Mouse (Mus musculus): ENCODE data around the gene Cfap157. TPM values are rescaled to one million over a fixed set of nuclear protein-coding genes. Genes with fewer than 3 reads are reported as not detected.

Cfap157 gene
- polyA plus RNA-seq, 1 experiment from 2014 or later, result 0.45 TPM

DNA sequence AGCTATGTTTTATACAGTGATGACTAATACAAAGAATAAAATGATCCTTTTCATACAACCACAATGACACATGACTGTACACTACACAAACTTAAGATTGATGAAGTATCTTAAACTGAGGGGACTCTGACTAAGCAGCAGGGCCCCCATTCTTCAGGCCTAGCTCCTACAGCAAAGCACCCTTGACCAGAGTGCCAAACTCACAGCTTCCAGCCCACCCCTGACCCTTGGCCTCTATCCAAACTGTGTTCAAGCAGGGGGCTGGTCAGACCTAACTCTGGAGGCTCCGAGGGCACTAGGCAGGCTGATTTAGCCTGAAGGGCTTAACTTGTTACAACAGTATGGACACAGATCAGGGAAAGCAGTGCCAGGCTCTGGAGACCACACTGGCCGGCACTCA, 4.4 kb upstream of the Cfap157 start:
- no peak overlapping the region for H3K27ac ChIP-seq
- no peaks in the 10 kb centered on the region for H3K36me3 ChIP-seq (ENCODE audit: insufficient read depth, low read length)
- H3K9me3 ChIP-seq (replicated peaks; ENCODE audit: low read length), result no peaks in the 10 kb centered on the region
- DNase-seq (ENCODE audit: low spot score), result no peak
- H3K9ac ChIP-seq (ENCODE audit: low read depth, low read length), result no peak overlapping the region
- H3K4me1 ChIP-seq (replicated peaks; ENCODE audit: insufficient read depth, low read length), result no peaks in the 10 kb centered on the region
- H3K27me3 ChIP-seq (ENCODE audit: insufficient read depth, low read length), result no peaks in the 10 kb centered on the region
- TF ChIP-seq CTCF (IDR thresholded peaks at IDR 0.05; ENCODE audit: low read depth), result no peak
- H3K4me2 ChIP-seq (ENCODE audit: low read length), result no peak overlapping the region
- no peak for ATAC-seq (replicated peaks; ENCODE audit: low FRiP score, low read depth)
- 56% methylated on average over 2 of the region's 2 CpGs for WGBS
- H3K4me3 ChIP-seq (replicated peaks; ENCODE audit: low read depth, low read length), result no peak overlapping the region

DNA sequence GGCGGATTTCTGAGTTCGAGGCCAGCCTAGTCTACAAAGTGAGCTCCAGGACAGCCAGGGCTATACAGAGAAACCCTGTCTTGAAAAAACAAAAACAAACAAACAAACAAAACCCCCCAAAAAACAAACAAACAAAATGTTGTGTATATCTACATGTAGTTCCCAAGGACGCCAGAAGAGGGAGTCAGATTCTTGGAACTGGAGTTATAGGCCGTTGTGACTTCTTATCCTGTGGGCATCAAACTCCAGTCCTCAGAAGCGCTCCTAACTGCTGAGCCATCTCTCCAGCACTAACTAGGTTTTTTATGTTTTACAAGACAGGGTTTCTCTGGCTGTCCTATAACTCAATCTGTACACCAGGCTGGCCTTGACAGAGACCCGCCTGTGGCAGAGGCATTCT, 2.9 kb upstream of the Cfap157 start:
- no peaks in the 10 kb centered on the region for H3K36me3 ChIP-seq (ENCODE audit: insufficient read depth, low read length)
- H3K9ac ChIP-seq (ENCODE audit: low read depth, low read length), result no peak overlapping the region
- H3K4me3 ChIP-seq (replicated peaks; ENCODE audit: low read depth, low read length), result no peak overlapping the region
- no peaks in the 10 kb centered on the region for H3K9me3 ChIP-seq (replicated peaks; ENCODE audit: low read length)
- H3K27me3 ChIP-seq (ENCODE audit: insufficient read depth, low read length), result no peaks in the 10 kb centered on the region
- TF ChIP-seq CTCF (IDR thresholded peaks at IDR 0.05; ENCODE audit: low read depth), result peak; percentile 70
- H3K27ac ChIP-seq, result no peak overlapping the region
- no peak overlapping the region for H3K4me2 ChIP-seq (ENCODE audit: low read length)
- 50% methylated on average over 6 of the region's 6 CpGs for WGBS
- ATAC-seq (replicated peaks; ENCODE audit: low FRiP score, low read depth) (no peak), DNase-seq (ENCODE audit: low spot score) (peak; percentile 53)
- H3K4me1 ChIP-seq (replicated peaks; ENCODE audit: insufficient read depth, low read length), result no peaks in the 10 kb centered on the region

DNA sequence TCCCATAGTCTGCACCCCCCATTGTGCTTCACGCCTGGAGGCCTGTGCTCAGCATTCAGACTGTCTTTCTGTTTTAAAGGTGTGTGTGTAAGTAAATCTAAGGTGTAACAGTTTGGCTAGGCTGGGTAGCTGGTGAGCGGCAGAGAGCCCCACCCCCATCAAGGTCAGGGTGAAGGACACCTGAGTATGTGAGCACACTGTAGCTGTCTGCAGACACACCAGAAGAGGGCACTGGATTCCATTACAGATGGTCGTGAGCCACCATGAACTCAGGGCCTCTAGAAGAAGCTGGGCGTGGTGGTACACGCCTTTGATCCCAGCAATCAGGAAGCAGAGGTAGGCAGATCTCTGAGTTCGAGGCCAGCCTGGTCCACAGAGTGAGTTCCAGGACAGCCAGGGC, 2.5 kb downstream of the Cfap157 start:
- Histone ChIP-seq H3K4me2 (ENCODE audit: low read length) (no peak overlapping the region), H3K27ac (no peak overlapping the region), H3K4me3 (replicated peaks; ENCODE audit: low read depth, low read length) (no peak overlapping the region), H3K4me1 (replicated peaks; ENCODE audit: insufficient read depth, low read length) (no peaks in the 10 kb centered on the region), H3K9ac (ENCODE audit: low read depth, low read length) (no peak overlapping the region), H3K27me3 (ENCODE audit: insufficient read depth, low read length) (no peaks in the 10 kb centered on the region), H3K9me3 (replicated peaks; ENCODE audit: low read length) (no peaks in the 10 kb centered on the region), H3K36me3 (ENCODE audit: insufficient read depth, low read length) (no peaks in the 10 kb centered on the region)
- ATAC-seq (replicated peaks; ENCODE audit: low FRiP score, low read depth) (no peak), DNase-seq (ENCODE audit: low spot score) (no peak)
- no peak for TF ChIP-seq CTCF (IDR thresholded peaks at IDR 0.05; ENCODE audit: low read depth)
- 75% methylated on average over 6 of the region's 6 CpGs for WGBS

DNA sequence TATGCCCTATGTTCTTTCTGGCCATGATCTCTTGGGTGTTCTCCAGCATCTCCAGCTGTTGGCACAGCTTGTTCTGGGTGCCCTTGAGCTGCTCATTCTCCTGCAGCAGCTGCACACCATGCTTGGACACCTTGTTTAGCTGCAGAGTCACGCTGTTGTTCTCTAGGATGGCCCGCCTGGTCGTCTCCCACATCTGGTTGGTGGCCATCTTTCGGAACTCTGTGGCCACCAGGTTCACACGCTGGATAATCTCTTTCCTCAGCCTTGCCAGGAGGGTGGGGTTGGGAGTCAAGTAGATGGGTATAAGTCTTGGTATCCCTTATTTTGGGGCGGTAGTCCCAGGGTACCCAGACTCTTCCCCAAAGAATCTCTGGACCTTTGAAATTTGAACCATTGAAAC, 4.5 kb downstream of the Cfap157 start:
- 93% methylated on average over 6 of the region's 6 CpGs for WGBS
- Histone ChIP-seq H3K4me2 (ENCODE audit: low read length) (no peak overlapping the region), H3K9ac (ENCODE audit: low read depth, low read length) (no peak overlapping the region), H3K4me1 (replicated peaks; ENCODE audit: insufficient read depth, low read length) (peaks cover 4% of the 10 kb centered on the region), H3K27ac (no peak overlapping the region), H3K9me3 (replicated peaks; ENCODE audit: low read length) (no peaks in the 10 kb centered on the region), H3K36me3 (ENCODE audit: insufficient read depth, low read length) (no peaks in the 10 kb centered on the region), H3K4me3 (replicated peaks; ENCODE audit: low read depth, low read length) (no peak overlapping the region), H3K27me3 (ENCODE audit: insufficient read depth, low read length) (no peaks in the 10 kb centered on the region; the same call in 1 of the 2 replicates)
- ATAC-seq (replicated peaks; ENCODE audit: low FRiP score, low read depth), result no peak
- no peak for TF ChIP-seq CTCF (IDR thresholded peaks at IDR 0.05; ENCODE audit: low read depth)
- no peak for DNase-seq (ENCODE audit: low spot score)

DNA sequence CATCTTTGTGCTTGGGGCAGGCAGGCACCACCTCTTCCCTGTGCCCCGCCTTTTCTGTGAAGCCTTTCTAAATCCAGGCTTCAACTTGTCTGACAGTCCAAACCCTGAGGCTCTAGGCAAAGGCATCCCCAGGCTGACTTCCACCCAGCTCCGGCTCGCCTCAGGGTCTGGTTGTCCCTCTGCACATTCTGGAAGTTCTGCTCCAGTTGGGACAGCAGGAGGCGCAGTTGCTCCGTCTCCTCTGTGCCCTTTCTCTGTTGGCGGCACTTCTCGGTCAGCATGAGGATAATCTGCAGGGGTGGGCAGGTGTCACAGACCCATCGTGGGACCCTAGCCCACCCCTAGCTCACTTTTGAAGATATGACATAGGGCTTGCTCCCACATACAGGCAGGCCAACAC, 5.1 kb downstream of the Cfap157 start:
- WGBS, result 20% methylated on average over 8 of the region's 8 CpGs
- peak; percentile 86 for TF ChIP-seq CTCF (IDR thresholded peaks at IDR 0.05; ENCODE audit: low read depth)
- Histone ChIP-seq H3K4me1 (replicated peaks; ENCODE audit: insufficient read depth, low read length) (peaks cover 4% of the 10 kb centered on the region), H3K9me3 (replicated peaks; ENCODE audit: low read length) (no peaks in the 10 kb centered on the region), H3K4me3 (replicated peaks; ENCODE audit: low read depth, low read length) (no peak overlapping the region), H3K4me2 (ENCODE audit: low read length) (no peak overlapping the region), H3K36me3 (ENCODE audit: insufficient read depth, low read length) (no peaks in the 10 kb centered on the region), H3K27me3 (ENCODE audit: insufficient read depth, low read length) (no peaks in the 10 kb centered on the region; the same call in 1 of the 2 replicates), H3K9ac (ENCODE audit: low read depth, low read length) (no peak overlapping the region), H3K27ac (no peak overlapping the region)
- DNase-seq (ENCODE audit: low spot score) (peak; percentile 86), ATAC-seq (replicated peaks; ENCODE audit: low FRiP score, low read depth) (no peak)

DNA sequence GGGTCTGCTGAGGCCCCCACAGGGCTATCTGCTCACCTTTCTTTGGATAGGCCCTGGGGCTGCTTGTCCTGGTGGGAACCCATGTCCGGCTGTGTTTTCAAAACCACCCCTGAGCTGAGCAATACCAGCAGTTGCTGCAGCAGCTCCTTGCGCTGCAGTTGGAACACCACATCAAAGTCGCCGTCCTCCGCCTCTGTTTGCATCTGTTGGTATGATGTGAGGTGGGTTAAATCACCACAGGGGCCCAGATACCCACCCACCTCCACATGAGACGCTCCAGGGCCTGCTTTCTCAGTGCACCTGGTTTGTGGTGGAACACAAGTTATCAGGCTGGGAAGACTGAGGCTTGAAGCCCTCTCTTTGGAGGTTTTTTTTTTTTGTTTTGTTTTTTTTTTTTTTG, 6.1 kb downstream of the Cfap157 start:
- Histone ChIP-seq H3K9ac (ENCODE audit: low read depth, low read length) (no peak overlapping the region), H3K27ac (no peak overlapping the region), H3K36me3 (ENCODE audit: insufficient read depth, low read length) (no peaks in the 10 kb centered on the region), H3K9me3 (replicated peaks; ENCODE audit: low read length) (no peaks in the 10 kb centered on the region), H3K27me3 (ENCODE audit: insufficient read depth, low read length) (no peaks in the 10 kb centered on the region; the same call in 1 of the 2 replicates), H3K4me2 (ENCODE audit: low read length) (no peak overlapping the region), H3K4me1 (replicated peaks; ENCODE audit: insufficient read depth, low read length) (peaks cover 4% of the 10 kb centered on the region), H3K4me3 (replicated peaks; ENCODE audit: low read depth, low read length) (no peak overlapping the region)
- WGBS, result 91% methylated on average over 6 of the region's 6 CpGs
- DNase-seq (ENCODE audit: low spot score) (no peak), ATAC-seq (replicated peaks; ENCODE audit: low FRiP score, low read depth) (no peak)
- no peak for TF ChIP-seq CTCF (IDR thresholded peaks at IDR 0.05; ENCODE audit: low read depth)

DNA sequence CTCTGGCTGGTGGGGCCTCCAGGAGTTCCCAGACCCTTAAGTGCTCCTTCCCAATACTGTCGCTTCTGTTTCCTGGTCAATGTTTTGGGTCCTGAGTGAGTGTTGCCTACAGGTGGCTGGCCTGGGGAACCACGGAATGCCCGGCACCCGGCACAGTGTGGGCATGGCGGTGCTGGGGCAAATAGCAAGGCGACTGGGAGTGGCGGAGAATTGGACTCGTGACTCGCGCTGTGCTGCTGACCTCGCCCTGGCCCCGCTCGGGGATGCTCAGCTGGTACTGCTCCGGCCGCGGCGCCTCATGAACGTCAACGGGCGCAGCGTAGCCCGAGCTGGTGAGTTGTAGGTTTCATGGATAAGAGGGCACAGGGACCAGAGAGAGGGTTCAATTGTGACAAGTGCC, 8.0 kb downstream of the Cfap157 start:
- H3K4me2 ChIP-seq (ENCODE audit: low read length), result peak overlapping the region; percentile 83
- ATAC-seq (replicated peaks; ENCODE audit: low FRiP score, low read depth), result 0 out of 2 replicates have a peak, but pooled peaks have one; percentile 11
- TF ChIP-seq CTCF (IDR thresholded peaks at IDR 0.05; ENCODE audit: low read depth), result no peak
- H3K4me3 ChIP-seq (replicated peaks; ENCODE audit: low read depth, low read length), result peak overlapping the region; percentile 40
- H3K9ac ChIP-seq (ENCODE audit: low read depth, low read length), result peak overlapping the region; percentile 13; the same call in 1 of the 2 replicates
- H3K9me3 ChIP-seq (replicated peaks; ENCODE audit: low read length), result no peaks in the 10 kb centered on the region
- DNase-seq (ENCODE audit: low spot score), result no peak
- H3K27ac ChIP-seq, result no peak overlapping the region
- H3K36me3 ChIP-seq (ENCODE audit: insufficient read depth, low read length), result no peaks in the 10 kb centered on the region
- no peaks in the 10 kb centered on the region; the same call in 1 of the 2 replicates for H3K27me3 ChIP-seq (ENCODE audit: insufficient read depth, low read length)
- H3K4me1 ChIP-seq (replicated peaks; ENCODE audit: insufficient read depth, low read length), result peaks cover 4% of the 10 kb centered on the region
- WGBS, result 25% methylated on average over 22 of the region's 22 CpGs

Measured in kidney, postnatal 0 days (tissue).